Mouse (Mus musculus): ENCODE data around the gene Iqcf1. TPM values are rescaled to one million over a fixed set of nuclear protein-coding genes. Genes with fewer than 3 reads are reported as not detected.

The Iqcf1 gene
- not detected in 4 replicates for total RNA-seq (2023; ENCODE audit: inconsistent age)

DNA sequence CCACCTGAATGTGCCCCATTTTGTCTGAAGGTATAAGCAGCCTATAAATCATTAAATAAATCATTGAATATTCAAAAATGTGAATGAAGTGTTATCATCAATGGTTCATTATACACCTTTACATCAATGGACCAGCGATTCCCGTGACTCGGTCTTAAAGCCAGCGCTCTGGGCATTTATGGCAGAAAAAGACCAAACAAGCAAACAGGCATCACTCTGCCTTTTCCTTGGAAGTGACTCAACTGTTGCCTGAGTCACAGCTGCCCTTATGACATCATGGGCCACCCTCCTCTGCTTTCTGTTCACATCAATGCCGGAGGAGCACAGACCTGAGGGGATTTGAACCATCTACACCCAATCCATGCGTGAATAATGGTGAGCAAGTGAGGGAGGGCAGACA, at the start of gene Iqcf1:
Gene Iqcf1 (plus strand): TSS at position 301 of the 400 bp plus-strand sequence.

DNA sequence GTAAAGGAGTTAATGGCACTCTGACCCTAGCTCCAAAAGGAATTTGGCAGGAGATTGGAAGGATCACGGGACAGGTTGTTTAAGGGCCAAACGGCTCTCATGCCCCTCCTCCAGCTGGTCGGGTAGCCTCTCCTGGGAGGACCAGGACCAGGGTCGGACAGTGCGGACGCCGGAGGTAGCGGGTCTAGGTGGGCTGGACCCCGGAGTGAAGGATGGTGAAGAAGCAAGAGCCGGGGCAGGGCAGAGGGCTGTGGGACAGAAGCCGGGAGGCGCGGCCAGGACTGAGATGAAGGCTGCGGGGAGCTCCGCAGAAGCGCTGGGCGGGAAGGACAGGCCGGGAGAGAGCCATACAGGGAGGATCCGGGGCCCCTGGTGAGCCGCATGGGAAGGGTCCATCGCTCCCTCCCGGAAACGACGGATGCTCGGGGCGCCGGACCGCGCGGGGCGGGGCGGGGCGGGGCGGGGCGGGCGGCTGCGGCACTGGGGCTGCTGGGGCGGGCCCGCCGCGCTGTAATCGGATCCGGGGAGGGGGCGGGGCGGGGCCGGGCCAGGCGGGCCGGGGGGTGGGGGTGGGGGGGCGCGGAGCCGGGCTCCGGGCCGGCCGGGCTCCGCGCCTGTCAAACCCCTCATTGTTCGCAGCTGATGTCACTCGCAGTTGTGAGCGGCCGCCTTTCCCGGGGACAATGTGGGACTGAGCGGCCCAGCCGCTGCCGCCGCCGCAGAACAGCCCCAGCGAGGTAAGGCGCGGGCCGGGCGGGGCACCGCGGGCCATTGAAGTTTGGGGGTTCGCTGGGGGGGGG, 46.3 kb upstream of the Iqcf1 start, which contains the start of gene Pcbp4:
Gene Pcbp4 (plus strand): TSS at position 21 of the 800 bp plus-strand sequence.

DNA sequence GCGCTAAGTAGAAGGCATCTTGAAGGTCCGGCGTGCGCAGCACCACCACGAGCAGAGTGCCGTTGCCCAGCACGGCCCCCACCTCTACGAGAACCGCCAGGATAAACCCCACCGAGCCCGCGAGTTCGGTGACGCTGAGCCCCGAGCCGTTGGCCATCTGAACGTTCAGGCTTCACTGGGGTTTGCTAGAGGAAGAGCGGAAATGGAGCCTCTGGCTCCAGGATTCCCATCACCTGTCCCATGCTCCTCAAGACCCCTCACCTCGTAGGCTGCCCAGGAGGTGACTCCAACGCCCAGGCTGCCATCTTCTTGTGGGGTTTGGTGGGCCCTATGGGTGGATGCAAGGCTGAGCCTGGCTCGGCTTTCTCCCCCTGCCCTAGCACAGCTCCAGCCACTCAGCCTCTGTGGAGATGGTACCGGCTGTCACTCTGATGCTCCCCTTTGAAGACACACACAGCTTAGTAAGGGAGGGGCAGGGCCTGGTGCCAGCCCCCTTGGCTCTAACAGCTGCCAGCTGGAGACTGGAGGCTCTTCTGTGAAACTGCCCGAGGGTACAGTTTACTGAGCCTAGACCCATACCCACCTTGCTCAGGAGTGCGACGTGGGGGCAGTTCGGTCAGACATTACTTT, 34.1 kb upstream of the Iqcf1 start, which contains the start of gene Gpr62:
Gene Gpr62 (minus strand): TSS at position 368 of the 630 bp plus-strand sequence.

DNA sequence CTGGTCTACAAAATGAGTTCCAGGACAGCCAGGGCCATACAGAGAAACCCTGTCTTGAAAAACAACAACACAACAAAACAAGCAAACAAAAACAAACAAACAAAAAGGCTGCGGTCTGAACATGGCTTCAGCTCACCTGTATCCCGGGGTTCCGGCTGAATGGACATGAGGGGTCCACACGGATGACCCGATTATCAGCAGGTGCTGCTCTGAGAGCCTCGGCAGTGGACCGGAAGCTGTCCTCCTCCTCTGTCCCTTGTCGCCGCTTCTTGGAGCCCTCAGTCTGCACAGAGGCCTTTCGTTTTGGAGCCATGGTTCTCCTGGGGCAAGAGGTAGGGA, 24.1 kb upstream of the Iqcf1 start, which contains the start of gene Rrp9:
Gene Rrp9 (plus strand): TSS at position 301 of the 339 bp plus-strand sequence.

DNA sequence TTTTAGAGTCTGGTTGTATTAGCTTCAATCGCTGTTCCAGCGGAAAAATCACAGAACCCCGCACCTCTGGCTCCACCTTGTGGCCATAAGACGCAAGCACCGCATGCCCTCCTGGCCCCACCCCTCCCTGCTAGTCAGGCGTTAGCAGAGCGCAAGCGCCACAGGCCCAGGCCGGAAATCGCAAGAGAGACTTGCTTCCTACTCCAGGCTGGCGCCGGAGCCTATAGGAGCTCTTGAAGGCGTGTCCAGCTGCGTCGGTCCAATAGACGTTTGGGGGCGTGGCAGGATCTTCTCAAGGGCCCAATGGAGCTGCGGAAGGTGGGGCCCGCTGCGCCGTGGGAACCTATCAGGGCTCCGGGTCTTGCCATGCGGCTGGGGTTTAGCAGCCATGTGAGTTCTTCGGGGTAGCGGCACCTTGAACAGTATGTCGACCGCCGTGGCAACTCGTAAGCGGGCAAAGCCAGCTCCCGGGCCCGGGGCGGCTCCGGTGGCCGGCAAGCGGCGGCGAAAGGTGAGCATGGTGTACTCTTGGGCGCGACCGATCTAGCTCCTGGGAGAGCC, 22.8 kb upstream of the Iqcf1 start, which contains the start of gene Parp3:
Gene Parp3 (minus strand): TSS at position 26 of the 561 bp plus-strand sequence.

DNA sequence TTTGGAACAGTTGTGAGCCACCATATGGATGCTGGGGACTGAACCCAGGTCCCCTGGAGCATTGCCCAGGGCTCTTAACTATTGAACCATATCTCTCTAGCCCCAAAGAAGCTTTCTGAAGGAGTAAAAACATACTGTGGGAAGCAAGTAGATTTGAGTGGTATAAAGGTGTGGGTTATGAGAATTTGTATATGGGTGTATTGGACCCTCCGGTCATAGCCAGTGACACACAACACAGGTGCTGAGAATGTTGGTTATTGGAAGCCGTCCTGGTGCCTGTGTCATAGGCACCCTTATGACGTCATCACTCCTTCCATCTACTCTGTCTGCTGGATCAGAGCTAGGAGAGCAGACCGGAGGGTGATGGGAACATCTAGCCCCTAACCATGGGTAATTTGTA, 14.5 kb downstream of the Iqcf1 start, which contains the start of gene Iqcf5:
Gene Iqcf5 (plus strand): TSS at position 301 of the 400 bp plus-strand sequence.

Other genes with a start within 250 kb of the Iqcf1 start
- 3.7 to 6.3 TPM (median 4.5 TPM) in 4 replicates for gene Poc1a, start 218.9 kb upstream of the Iqcf1 start, total RNA-seq (2023; ENCODE audit: inconsistent age)
- 27.3 to 29.8 TPM (median 27.7 TPM) in 4 replicates for gene Dusp7, start 131.3 kb upstream of the Iqcf1 start, total RNA-seq (2023; ENCODE audit: inconsistent age)
- gene Rpl29, start 70.5 kb upstream of the Iqcf1 start, total RNA-seq (2023; ENCODE audit: inconsistent age): 694 to 757 TPM (median 709 TPM) in 4 replicates
- 16.8 to 22.2 TPM (median 18.6 TPM) in 4 replicates for gene Acy1, start 61.6 kb upstream of the Iqcf1 start, total RNA-seq (2023; ENCODE audit: inconsistent age)
- gene Abhd14b, start 52.5 kb upstream of the Iqcf1 start, total RNA-seq (2023; ENCODE audit: inconsistent age): 3.9 to 5.9 TPM (median 5.2 TPM) in 4 replicates
- 3.8 to 9.2 TPM (median 7.6 TPM) in 4 replicates for gene Abhd14a, start 52.3 kb upstream of the Iqcf1 start, total RNA-seq (2023; ENCODE audit: inconsistent age)
- gene Pcbp4, start 46.7 kb upstream of the Iqcf1 start, total RNA-seq (2023; ENCODE audit: inconsistent age): 3.9 to 8.1 TPM (median 6.0 TPM) in 4 replicates
- 0.26 to 0.93 TPM (median 0.42 TPM) in 3 of 4 replicates, not detected in the other for gene Gpr62, start 34.0 kb upstream of the Iqcf1 start, total RNA-seq (2023; ENCODE audit: inconsistent age)
- gene Rrp9, start 24.0 kb upstream of the Iqcf1 start, total RNA-seq (2023; ENCODE audit: inconsistent age): 53.8 to 65.3 TPM (median 59.2 TPM) in 4 replicates
- 45.8 to 57.6 TPM (median 49.2 TPM) in 4 replicates for gene Parp3, start 23.0 kb upstream of the Iqcf1 start, total RNA-seq (2023; ENCODE audit: inconsistent age)
- 1.4 TPM in 1 of 4 replicates, not detected in the others for gene Iqcf5, start 14.6 kb downstream of the Iqcf1 start, total RNA-seq (2023; ENCODE audit: inconsistent age)
- not detected in 4 replicates for gene Iqcf3, start 61.7 kb downstream of the Iqcf1 start, total RNA-seq (2023; ENCODE audit: inconsistent age)
- not detected in 4 replicates for gene Iqcf4, start 71.0 kb downstream of the Iqcf1 start, total RNA-seq (2023; ENCODE audit: inconsistent age)
- not detected in 4 replicates for gene Iqcf6, start 126.6 kb downstream of the Iqcf1 start, total RNA-seq (2023; ENCODE audit: inconsistent age)
- gene Grm2, start 156.1 kb downstream of the Iqcf1 start, total RNA-seq (2023; ENCODE audit: inconsistent age): not detected in 4 replicates
- gene Tex264, start 186.0 kb downstream of the Iqcf1 start, total RNA-seq (2023; ENCODE audit: inconsistent age): 33.3 to 39.5 TPM (median 36.0 TPM) in 4 replicates